Mouse (Mus musculus): ENCODE results near the gene Capzb. TPM values are rescaled to one million over a fixed set of nuclear protein-coding genes. Genes with fewer than 3 reads are reported as not detected.

The Capzb gene
- polyA plus RNA-seq, 1 experiment from 2014 or later, result 153 TPM

- H3K4me2 ChIP-seq, result no peak overlapping the region
- no peaks in the 10 kb centered on the region for H3K9me3 ChIP-seq (replicated peaks)
- no peak overlapping the region for H3K9ac ChIP-seq
- H3K36me3 ChIP-seq (replicated peaks), result no peaks in the 10 kb centered on the region
- H3K27me3 ChIP-seq, result no peaks in the 10 kb centered on the region
- H3K27ac ChIP-seq (replicated peaks), result no peak overlapping the region
- H3K4me3 ChIP-seq (replicated peaks), result no peak overlapping the region
- H3K4me1 ChIP-seq (replicated peaks), result 0 out of 2 replicates have a peak, but pooled peaks cover 3% of the 10 kb centered on the region
- 65% methylated on average over 8 of the region's 8 CpGs for WGBS (ENCODE audit: insufficient replicate concordance)
- ATAC-seq (ENCODE audit: insufficient read depth), result no peak
Observed at GRCm38 (mm10) chr4:139165259-139165658, 27.4 kb upstream of the Capzb start.

GRCm38 (mm10) chr4:139166244-139166643 is 26.5 kb upstream of the Capzb start:
- Histone ChIP-seq H3K4me3 (replicated peaks) (no peak overlapping the region), H3K4me2 (no peak overlapping the region), H3K4me1 (replicated peaks) (0 out of 2 replicates have a peak, but pooled peaks cover under 1% of the 10 kb centered on the region), H3K36me3 (replicated peaks) (no peaks in the 10 kb centered on the region), H3K9ac (no peak overlapping the region), H3K27ac (replicated peaks) (no peak overlapping the region), H3K9me3 (replicated peaks) (no peaks in the 10 kb centered on the region), H3K27me3 (no peaks in the 10 kb centered on the region)
- no peak for ATAC-seq (ENCODE audit: insufficient read depth)
- whole genome bisulfite sequencing (ENCODE audit: insufficient replicate concordance), result 66% methylated on average over 8 of the region's 8 CpGs

- Histone ChIP-seq H3K4me1 (replicated peaks) (no peaks in the 10 kb centered on the region), H3K4me3 (replicated peaks) (no peak overlapping the region), H3K9ac (no peak overlapping the region), H3K36me3 (replicated peaks) (no peaks in the 10 kb centered on the region), H3K9me3 (replicated peaks) (no peaks in the 10 kb centered on the region), H3K4me2 (no peak overlapping the region), H3K27me3 (no peaks in the 10 kb centered on the region), H3K27ac (replicated peaks) (no peak overlapping the region)
- 63% methylated on average over 8 of the region's 8 CpGs for WGBS (ENCODE audit: insufficient replicate concordance)
- no peak for ATAC-seq (ENCODE audit: insufficient read depth)
Observed at GRCm38 (mm10) chr4:139167107-139167506, 25.6 kb upstream of the Capzb start.

GRCm38 (mm10) chr4:139168985-139169747 is 23.5 kb upstream of the Capzb start:
- H3K27ac ChIP-seq (replicated peaks), result 0 out of 2 replicates have a peak overlapping the region, but pooled peaks have one; percentile 6
- ATAC-seq (ENCODE audit: insufficient read depth), result peak; percentile 56; the same call in 1 of the 2 replicates
- WGBS (ENCODE audit: insufficient replicate concordance), result 33% methylated on average over 15 of the region's 15 CpGs
- no peaks in the 10 kb centered on the region for H3K36me3 ChIP-seq (replicated peaks)
- no peak overlapping the region for H3K4me3 ChIP-seq (replicated peaks)
- no peaks in the 10 kb centered on the region for H3K9me3 ChIP-seq (replicated peaks)
- H3K4me2 ChIP-seq, result peak overlapping the region; percentile 38; the same call in 1 of the 2 replicates
- H3K27me3 ChIP-seq, result no peaks in the 10 kb centered on the region
- H3K9ac ChIP-seq, result no peak overlapping the region
- no peaks in the 10 kb centered on the region for H3K4me1 ChIP-seq (replicated peaks)

- Histone ChIP-seq H3K36me3 (replicated peaks) (no peaks in the 10 kb centered on the region), H3K4me3 (replicated peaks) (no peak overlapping the region), H3K4me2 (no peak overlapping the region), H3K9ac (no peak overlapping the region), H3K27ac (replicated peaks) (0 out of 2 replicates have a peak overlapping the region, but pooled peaks have one; percentile 6), H3K9me3 (replicated peaks) (no peaks in the 10 kb centered on the region), H3K27me3 (no peaks in the 10 kb centered on the region), H3K4me1 (replicated peaks) (no peaks in the 10 kb centered on the region)
- ATAC-seq (ENCODE audit: insufficient read depth), result no peak
- WGBS (ENCODE audit: insufficient replicate concordance), result 73% methylated on average over 12 of the region's 12 CpGs
Observed at GRCm38 (mm10) chr4:139169748-139170279, 22.9 kb upstream of the Capzb start.

- Histone ChIP-seq H3K36me3 (replicated peaks) (no peaks in the 10 kb centered on the region), H3K4me2 (no peak overlapping the region), H3K27ac (replicated peaks) (no peak overlapping the region), H3K27me3 (no peaks in the 10 kb centered on the region), H3K9me3 (replicated peaks) (no peaks in the 10 kb centered on the region), H3K4me3 (replicated peaks) (no peak overlapping the region), H3K4me1 (replicated peaks) (peaks cover 10% of the 10 kb centered on the region), H3K9ac (no peak overlapping the region)
- ATAC-seq (ENCODE audit: insufficient read depth), result no peak
- WGBS (ENCODE audit: insufficient replicate concordance), result 58% methylated on average over 20 of the region's 20 CpGs
Observed at GRCm38 (mm10) chr4:139175061-139175971, 17.4 kb upstream of the Capzb start.

GRCm38 (mm10) chr4:139176023-139176422 is 16.7 kb upstream of the Capzb start:
- Histone ChIP-seq H3K36me3 (replicated peaks) (no peaks in the 10 kb centered on the region), H3K9me3 (replicated peaks) (no peaks in the 10 kb centered on the region), H3K27ac (replicated peaks) (no peak overlapping the region), H3K4me1 (replicated peaks) (peaks cover 14% of the 10 kb centered on the region), H3K27me3 (no peaks in the 10 kb centered on the region), H3K4me2 (no peak overlapping the region), H3K4me3 (replicated peaks) (no peak overlapping the region), H3K9ac (no peak overlapping the region)
- 52% methylated on average over 6 of the region's 6 CpGs for WGBS (ENCODE audit: insufficient replicate concordance)
- ATAC-seq (ENCODE audit: insufficient read depth), result no peak

- H3K36me3 ChIP-seq (replicated peaks), result no peaks in the 10 kb centered on the region
- H3K9me3 ChIP-seq (replicated peaks), result no peaks in the 10 kb centered on the region
- H3K27me3 ChIP-seq, result no peaks in the 10 kb centered on the region
- no peak overlapping the region for H3K4me2 ChIP-seq
- H3K4me1 ChIP-seq (replicated peaks), result peaks cover 14% of the 10 kb centered on the region
- H3K27ac ChIP-seq (replicated peaks), result no peak overlapping the region
- ATAC-seq (ENCODE audit: insufficient read depth), result no peak
- 77% methylated on average over 3 of the region's 3 CpGs for WGBS (ENCODE audit: insufficient replicate concordance)
- H3K9ac ChIP-seq, result no peak overlapping the region
- H3K4me3 ChIP-seq (replicated peaks), result no peak overlapping the region
Observed at GRCm38 (mm10) chr4:139177921-139178320, 14.8 kb upstream of the Capzb start.

GRCm38 (mm10) chr4:139178377-139178776 is 14.3 kb upstream of the Capzb start:
- Histone ChIP-seq H3K27ac (replicated peaks) (no peak overlapping the region), H3K4me2 (no peak overlapping the region), H3K27me3 (no peaks in the 10 kb centered on the region), H3K9ac (no peak overlapping the region), H3K4me1 (replicated peaks) (peaks cover 14% of the 10 kb centered on the region), H3K36me3 (replicated peaks) (no peaks in the 10 kb centered on the region), H3K4me3 (replicated peaks) (no peak overlapping the region), H3K9me3 (replicated peaks) (no peaks in the 10 kb centered on the region)
- 88% methylated on average over 11 of the region's 11 CpGs for WGBS (ENCODE audit: insufficient replicate concordance)
- no peak for ATAC-seq (ENCODE audit: insufficient read depth)

GRCm38 (mm10) chr4:139179218-139179617 is 13.5 kb upstream of the Capzb start:
- ATAC-seq (ENCODE audit: insufficient read depth), result no peak
- Histone ChIP-seq H3K4me2 (no peak overlapping the region), H3K27me3 (no peaks in the 10 kb centered on the region), H3K9ac (no peak overlapping the region), H3K27ac (replicated peaks) (no peak overlapping the region), H3K9me3 (replicated peaks) (no peaks in the 10 kb centered on the region), H3K4me3 (replicated peaks) (no peak overlapping the region), H3K36me3 (replicated peaks) (no peaks in the 10 kb centered on the region), H3K4me1 (replicated peaks) (peaks cover 14% of the 10 kb centered on the region)
- 73% methylated on average over 2 of the region's 2 CpGs for WGBS (ENCODE audit: insufficient replicate concordance)
